8 mouse cellular contexts compared by ENCODE assay signal in the genomic region with DNA sequence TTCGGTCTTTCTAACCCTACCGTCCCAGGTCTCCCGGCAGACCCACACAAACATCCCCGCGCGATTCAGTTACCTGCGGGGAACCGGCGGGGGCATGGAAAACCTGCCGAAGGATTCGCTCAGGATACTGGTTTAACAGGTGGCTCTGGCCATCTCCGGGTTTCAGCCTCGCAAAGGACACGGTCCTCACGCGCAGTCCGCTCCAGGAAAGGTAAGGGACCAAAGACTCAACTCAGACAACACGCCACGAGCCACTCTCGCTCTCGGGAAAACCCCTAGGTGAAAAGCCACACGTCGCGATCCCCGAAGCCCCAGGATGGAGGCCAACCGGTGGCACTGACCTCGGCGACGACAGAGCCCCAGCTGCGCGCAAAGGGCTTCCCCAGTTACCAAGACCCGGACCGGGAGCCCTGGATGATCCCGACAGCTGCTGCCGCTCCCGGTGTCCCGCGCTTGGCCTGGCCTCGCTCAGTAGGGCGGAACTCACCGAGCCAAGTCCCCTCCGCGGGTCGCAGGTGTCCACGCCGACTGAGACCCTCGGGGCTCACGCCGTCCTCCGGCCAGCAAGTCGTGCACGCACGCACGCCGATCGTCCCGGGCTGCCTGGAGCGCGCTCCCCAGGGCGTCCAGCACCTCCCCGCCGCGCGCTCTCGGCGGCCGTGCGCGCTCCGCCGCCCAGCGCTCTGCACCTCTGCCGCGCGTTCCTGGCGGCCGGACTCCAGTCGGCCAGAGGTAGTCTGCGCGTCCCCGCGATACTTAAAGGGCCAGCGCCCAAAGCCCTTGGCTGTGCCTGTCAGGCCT. TPM values are rescaled to one million over a fixed set of nuclear protein-coding genes. Genes with fewer than 3 reads are reported as not detected.
A peak's percentile ranks its signal among the peaks of the same experiment; 100 is the strongest.
DNase-seq lines count a peak whose midpoint lies in the region; ATAC-seq and TF ChIP-seq lines count a peak whose summit lies in the region.

A gene (minus strand): TSS at position 657 of the 801 bp plus-strand sequence.

- peak within 1 kb of the TSS; percentile 94 for H3K4me2 ChIP-seq in forebrain, embryonic 16.5 days (ENCODE audit: low read length)
- H3K4me2 ChIP-seq in liver, postnatal 0 days (ENCODE audit: low read depth, low read length): peak within 1 kb of the TSS; percentile 76
- peak within 1 kb of the TSS; percentile 96 for H3K4me2 ChIP-seq in neural tube, embryonic 15.5 days

- H3K36me3 ChIP-seq in forebrain, embryonic 16.5 days (ENCODE audit: control insufficient read depth, insufficient read depth): no peaks in the 10 kb centered on the region
- no peaks in the 10 kb centered on the region for H3K36me3 ChIP-seq in liver, postnatal 0 days (replicated peaks; ENCODE audit: insufficient read depth, low read length)
- H3K36me3 ChIP-seq in neural tube, embryonic 15.5 days: no peaks in the 10 kb centered on the region
- no peaks in the 10 kb centered on the region for H3K36me3 ChIP-seq in thymus, adult 2 months (ENCODE audit: control insufficient read depth, insufficient read depth, low read length)

- H3K27me3 ChIP-seq in forebrain, embryonic 16.5 days (replicated peaks; ENCODE audit: control insufficient read depth, insufficient read depth, low read length): peaks cover 16% of the 10 kb centered on the region
- peaks cover 11% of the 10 kb centered on the region; the same call in 1 of the 2 replicates for H3K27me3 ChIP-seq in liver, postnatal 0 days (ENCODE audit: insufficient read depth, low read length)
- peaks cover 12% of the 10 kb centered on the region; the same call in 1 of the 2 replicates for H3K27me3 ChIP-seq in neural tube, embryonic 15.5 days (replicated peaks)
- H3K27me3 ChIP-seq in thymus, adult 2 months (ENCODE audit: control insufficient read depth, insufficient read depth, low read length): peaks cover 4% of the 10 kb centered on the region

- TF ChIP-seq POLR2A in thymus, adult 2 months (IDR thresholded peaks at IDR 0.05; ENCODE audit: control insufficient read depth, extremely low read depth, insufficient read depth, low read length, poor library complexity): no peak

- no peak for TF ChIP-seq EP300 in liver, postnatal 0 days (IDR thresholded peaks at IDR 0.05; ENCODE audit: low read depth)

- H3K4me3 ChIP-seq in forebrain, embryonic 16.5 days (replicated peaks; ENCODE audit: low read length): peak within 1 kb of the TSS; percentile 60
- H3K4me3 ChIP-seq in liver, postnatal 0 days (ENCODE audit: low read depth, low read length): peak within 1 kb of the TSS; percentile 71
- H3K4me3 ChIP-seq in neural tube, embryonic 15.5 days (replicated peaks): peak within 1 kb of the TSS; percentile 88
- H3K4me3 ChIP-seq in thymus, adult 2 months (ENCODE audit: control insufficient read depth, insufficient read depth, low read length): peak within 1 kb of the TSS; percentile 9

- H3K27ac ChIP-seq in forebrain, embryonic 16.5 days (ENCODE audit: low read length): no peak within 1 kb of the TSS
- H3K27ac ChIP-seq in liver, postnatal 0 days (ENCODE audit: low read depth): peak within 1 kb of the TSS; percentile 83
- 0 out of 2 replicates have a peak within 1 kb of the TSS, but pooled peaks have one; percentile 34 for H3K27ac ChIP-seq in neural tube, embryonic 15.5 days (replicated peaks)
- H3K27ac ChIP-seq in thymus, adult 2 months (ENCODE audit: control insufficient read depth, insufficient read depth, low read length): no peak within 1 kb of the TSS

- DNase-seq in ES-CJ7 (ENCODE audit: low read depth, low spot score): peak; percentile 74
- DNase-seq in cerebellum, adult 11-12 months: peak; percentile 60
- DNase-seq in heart, postnatal 36 days: peak; percentile 77 to 82
- peak; percentile 71 for DNase-seq in large intestine, adult 2 months (ENCODE audit: low read depth, low spot score)
- DNase-seq in liver, postnatal 0 days: peak; percentile 83
- no peak for DNase-seq in thymus, adult 2 months

- ATAC-seq in forebrain, embryonic 16.5 days: peak; percentile 82
- ATAC-seq in liver, postnatal 0 days: peak; percentile 98
- peak; percentile 91 for ATAC-seq in neural tube, embryonic 15.5 days (ENCODE audit: low FRiP score)

- H3K4me1 ChIP-seq in forebrain, embryonic 16.5 days (replicated peaks; ENCODE audit: control insufficient read depth, insufficient read depth, low read length): peaks cover 5% of the 10 kb centered on the region; the same call in 1 of the 2 replicates
- peaks cover 10% of the 10 kb centered on the region for H3K4me1 ChIP-seq in liver, postnatal 0 days (ENCODE audit: insufficient read depth)
- H3K4me1 ChIP-seq in neural tube, embryonic 15.5 days: peaks cover 10% of the 10 kb centered on the region; the same call in 1 of the 2 replicates
- H3K4me1 ChIP-seq in thymus, adult 2 months (replicated peaks; ENCODE audit: control insufficient read depth, insufficient read depth, low read length): 0 out of 2 replicates have a peak, but pooled peaks cover 2% of the 10 kb centered on the region

- H3K9ac ChIP-seq in forebrain, embryonic 16.5 days (replicated peaks; ENCODE audit: low read depth, low read length): peak within 1 kb of the TSS; percentile 63
- peak within 1 kb of the TSS; percentile 74 for H3K9ac ChIP-seq in liver, postnatal 0 days (replicated peaks)
- H3K9ac ChIP-seq in neural tube, embryonic 15.5 days (replicated peaks): peak within 1 kb of the TSS; percentile 59

- intact Hi-C loops in heart, postnatal 36 days (cut with DNase I): no loop called here

- no peak for TF ChIP-seq CTCF in liver, postnatal 0 days (IDR thresholded peaks at IDR 0.05; ENCODE audit: low read depth)
- no peak for TF ChIP-seq CTCF in thymus, adult 2 months (IDR thresholded peaks at IDR 0.05; ENCODE audit: borderline replicate concordance, control insufficient read depth, extremely low read depth, insufficient read depth, low read length, poor library complexity)

- H3K9me3 ChIP-seq in forebrain, embryonic 16.5 days (ENCODE audit: control insufficient read depth, low read length): no peaks in the 10 kb centered on the region
- no peaks in the 10 kb centered on the region for H3K9me3 ChIP-seq in liver, postnatal 0 days (ENCODE audit: low read length)
- H3K9me3 ChIP-seq in neural tube, embryonic 15.5 days (replicated peaks): no peaks in the 10 kb centered on the region

- under 1% methylated on average over 83 of the region's 83 CpGs for WGBS in forebrain, embryonic 16.5 days
- under 1% methylated on average over 83 of the region's 83 CpGs for WGBS in large intestine, adult 2 months
- WGBS in liver, postnatal 0 days (ENCODE audit: insufficient replicate concordance): under 1% methylated on average over 83 of the region's 83 CpGs
- WGBS in neural tube, embryonic 15.5 days: under 1% methylated on average over 78 of the region's 83 CpGs
- WGBS in thymus, adult 2 months: 4% methylated on average over 83 of the region's 83 CpGs

RNA-seq across cellular contexts. Expression of the gene that starts here (rescaled TPM):
- 3.7 and 4.0 TPM in 2 replicates for polyA plus RNA-seq in forebrain, embryonic 16.5 days (2015; fragmentation: Nextera tagmentation; extraction: Ambion mirVana)
- 10 to 100 TPM; 12.0 to 21.3 TPM for total RNA-seq in heart, postnatal 36 days (2021)
- 7.9 and 8.1 TPM in 2 replicates for polyA plus RNA-seq in large intestine, adult 2 months (2012; rRNA removed)
- polyA plus RNA-seq in liver, postnatal 0 days (2015; fragmentation: Nextera tagmentation; extraction: Ambion mirVana): 10.3 and 15.8 TPM in 2 replicates
- 14.5 and 18.8 TPM in 2 replicates for polyA plus RNA-seq in neural tube, embryonic 15.5 days (2015; fragmentation: Nextera tagmentation; extraction: Ambion mirVana)
- 2.5 and 2.9 TPM in 2 replicates for polyA plus RNA-seq in thymus, adult 2 months (2012; rRNA removed)

Comparison
In these comparisons a context has a peak if more than half of its experiments do, and no peak if none do; other contexts are left out.
1. H3K27ac ChIP-seq: peak in liver, postnatal 0 days (single experiment) and neural tube, embryonic 15.5 days (single experiment); none in forebrain, embryonic 16.5 days (single experiment) and thymus, adult 2 months (single experiment).
2. H3K4me3 ChIP-seq: peak in every context shown above with its lines; median percentile 88 in neural tube, embryonic 15.5 days; 71 in liver, postnatal 0 days; 60 in forebrain, embryonic 16.5 days; 9 in thymus, adult 2 months.
3. Peak in every context shown above with its lines, with median percentiles within 50 percentile points of each other: ATAC-seq, H3K4me2 ChIP-seq and H3K9ac ChIP-seq.